Mouse (Mus musculus): ENCODE results near the gene Prkg2.

- TF ChIP-seq CTCF (IDR thresholded peaks at IDR 0.05; ENCODE audit: low read depth, low read length) = no peak
- TF ChIP-seq POLR2A (IDR thresholded peaks at IDR 0.05; ENCODE audit: extremely low read depth, insufficient read depth, low read length) = no peak
These were observed 90.5 kb downstream of the Prkg2 start for GRCm38 (mm10) chr5:98946656-98947055.

Data from liver, adult 2 months (tissue).